Mouse (Mus musculus) midbrain, embryonic 14.5 days (tissue): ENCODE measurements around the gene Tspan33. TPM values are rescaled to one million over a fixed set of nuclear protein-coding genes. Genes with fewer than 3 reads are reported as not detected.

Experiments
- polyA plus RNA-seq: library from polyadenylated mRNA; unstranded; fragments of >200 nt; fragmentation: Nextera tagmentation; extraction: Ambion mirVana; gene quantifications from 2 replicates; pipeline ENCODE4 v1.2.1, GENCODE M21; 2014

The Tspan33 gene
- polyA plus RNA-seq, 1 experiment from 2014 or later, result 3.2 TPM

Other genes starting within 250 kb of the Tspan33 start
- 318 and 408 TPM in 2 replicates for gene Atp6v1f, start 226.5 kb upstream of the Tspan33 start, polyA plus RNA-seq
- gene Atp6v1fnb, start 222.8 kb upstream of the Tspan33 start, polyA plus RNA-seq, result 0.84 TPM in 1 of 2 replicates, not detected in the other
- gene Kcp, start 186.3 kb upstream of the Tspan33 start, polyA plus RNA-seq, result 11.6 and 12.1 TPM in 2 replicates
- gene Irf5, start 167.6 kb upstream of the Tspan33 start, polyA plus RNA-seq, result 1.1 and 1.9 TPM in 2 replicates
- gene Tnpo3, start 84.3 kb upstream of the Tspan33 start, polyA plus RNA-seq, result 63.9 and 102 TPM in 2 replicates
- gene Smo, start 41.3 kb downstream of the Tspan33 start, polyA plus RNA-seq, result 9.2 and 14.4 TPM in 2 replicates
- 15.1 and 18.0 TPM in 2 replicates for gene Ahcyl2, start 73.8 kb downstream of the Tspan33 start, polyA plus RNA-seq
- gene Strip2, start 222.8 kb downstream of the Tspan33 start, polyA plus RNA-seq, result 2.8 and 2.9 TPM in 2 replicates